Mouse (Mus musculus): ENCODE data around the gene Cntln. TPM values are rescaled to one million over a fixed set of nuclear protein-coding genes. Genes with fewer than 3 reads are reported as not detected.

Gene Cntln
- polyA plus RNA-seq, 1 experiment from 2014 or later, result 7.7 TPM

GRCm38 (mm10) chr4:85096033-85096432 is 211.9 kb downstream of the Cntln start:
- Histone ChIP-seq H3K4me3 (replicated peaks) (no peak overlapping the region), H3K27ac (no peak overlapping the region), H3K27me3 (replicated peaks) (no peaks in the 10 kb centered on the region), H3K36me3 (no peaks in the 10 kb centered on the region), H3K4me1 (replicated peaks) (no peaks in the 10 kb centered on the region), H3K9ac (no peak overlapping the region), H3K4me2 (replicated peaks) (no peak overlapping the region), H3K9me3 (no peaks in the 10 kb centered on the region)
- WGBS, result 88% methylated on average over 4 of the region's 4 CpGs
- ATAC-seq, result no peak

- ATAC-seq, result no peak
- 13% methylated on average over 7 of the region's 7 CpGs for WGBS
- H3K4me1 ChIP-seq (replicated peaks), result no peaks in the 10 kb centered on the region
Observed at GRCm38 (mm10) chr4:85096682-85097081, 212.6 kb downstream of the Cntln start.

GRCm38 (mm10) chr4:85102168-85102567 is 218.1 kb downstream of the Cntln start:
- Histone ChIP-seq H3K9ac (no peak overlapping the region), H3K4me2 (replicated peaks) (no peak overlapping the region), H3K9me3 (no peaks in the 10 kb centered on the region), H3K27me3 (replicated peaks) (no peaks in the 10 kb centered on the region), H3K4me1 (replicated peaks) (no peaks in the 10 kb centered on the region), H3K36me3 (no peaks in the 10 kb centered on the region), H3K27ac (no peak overlapping the region), H3K4me3 (replicated peaks) (no peak overlapping the region)
- ATAC-seq, result no peak
- WGBS, result 95% methylated on average over 4 of the region's 4 CpGs

More at GRCm38 (mm10) chr4:85096682-85097081, 212.6 kb downstream of the Cntln start:
- H3K4me2 ChIP-seq (replicated peaks), result no peak overlapping the region
- H3K4me3 ChIP-seq (replicated peaks), result no peak overlapping the region
- H3K9ac ChIP-seq, result no peak overlapping the region
- no peaks in the 10 kb centered on the region for H3K9me3 ChIP-seq
- H3K36me3 ChIP-seq, result no peaks in the 10 kb centered on the region
- no peaks in the 10 kb centered on the region for H3K27me3 ChIP-seq (replicated peaks)
- no peak overlapping the region for H3K27ac ChIP-seq

GRCm38 (mm10) chr4:85106416-85106815 is 222.3 kb downstream of the Cntln start:
- 83% methylated on average over 1 of the region's 1 CpGs for WGBS
- H3K27me3 ChIP-seq (replicated peaks), result no peaks in the 10 kb centered on the region
- no peaks in the 10 kb centered on the region for H3K9me3 ChIP-seq
- no peaks in the 10 kb centered on the region for H3K4me1 ChIP-seq (replicated peaks)
- H3K9ac ChIP-seq, result no peak overlapping the region
- H3K27ac ChIP-seq, result no peak overlapping the region
- no peak overlapping the region for H3K4me2 ChIP-seq (replicated peaks)
- H3K36me3 ChIP-seq, result no peaks in the 10 kb centered on the region
- no peak overlapping the region for H3K4me3 ChIP-seq (replicated peaks)
- ATAC-seq, result no peak

DNA sequence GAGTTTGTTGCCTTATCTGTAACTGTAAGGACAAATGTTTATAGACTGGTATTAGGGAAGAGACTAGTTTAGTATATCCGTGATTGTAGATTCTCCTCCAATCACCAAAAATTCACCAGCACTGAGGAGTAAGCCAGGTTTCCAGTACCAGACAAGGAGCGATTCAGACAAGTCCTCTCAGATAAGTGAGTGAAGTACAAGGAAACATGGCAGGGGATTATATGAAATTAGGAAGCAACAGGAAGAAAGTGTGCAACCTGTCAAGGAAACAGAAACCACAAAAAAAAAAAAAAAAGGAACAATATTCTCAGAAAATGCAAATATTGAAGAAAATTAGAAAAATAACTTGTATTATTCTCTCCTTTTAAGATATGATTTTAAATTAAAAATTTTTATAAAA is 222.9 kb downstream of the Cntln start:
- 88% methylated on average over 2 of the region's 2 CpGs for WGBS
- no peak for ATAC-seq

DNA sequence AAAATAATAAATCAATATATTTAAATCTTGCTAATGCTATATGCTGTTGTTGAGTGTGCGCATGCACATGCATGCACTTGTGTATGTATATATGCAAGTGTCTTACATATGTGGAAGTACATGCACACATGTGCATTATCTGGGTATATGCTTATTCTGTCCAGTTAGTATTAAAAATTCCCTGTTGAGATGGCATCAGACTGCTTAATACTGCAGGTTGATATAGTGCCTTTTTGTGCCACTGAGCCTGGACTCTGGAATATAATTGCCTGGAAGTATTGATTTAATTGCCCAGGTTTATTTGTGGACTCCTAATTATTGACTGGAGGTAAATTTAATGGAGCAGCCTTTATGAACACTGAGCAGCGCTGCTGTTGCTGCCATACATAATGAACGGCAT is 236.2 kb downstream of the Cntln start:
- Histone ChIP-seq H3K36me3 (no peaks in the 10 kb centered on the region), H3K27me3 (replicated peaks) (no peaks in the 10 kb centered on the region), H3K27ac (no peak overlapping the region), H3K9ac (no peak overlapping the region), H3K9me3 (no peaks in the 10 kb centered on the region), H3K4me3 (replicated peaks) (no peak overlapping the region), H3K4me1 (replicated peaks) (no peaks in the 10 kb centered on the region), H3K4me2 (replicated peaks) (no peak overlapping the region)
- no peak for ATAC-seq
- WGBS, result 86% methylated on average over 3 of the region's 3 CpGs

More for the DNA sequence above, 222.9 kb downstream of the Cntln start:
- Histone ChIP-seq H3K27ac (no peak overlapping the region), H3K9ac (no peak overlapping the region), H3K4me3 (replicated peaks) (no peak overlapping the region), H3K27me3 (replicated peaks) (no peaks in the 10 kb centered on the region), H3K4me2 (replicated peaks) (no peak overlapping the region), H3K36me3 (no peaks in the 10 kb centered on the region), H3K4me1 (replicated peaks) (no peaks in the 10 kb centered on the region), H3K9me3 (no peaks in the 10 kb centered on the region)

DNA sequence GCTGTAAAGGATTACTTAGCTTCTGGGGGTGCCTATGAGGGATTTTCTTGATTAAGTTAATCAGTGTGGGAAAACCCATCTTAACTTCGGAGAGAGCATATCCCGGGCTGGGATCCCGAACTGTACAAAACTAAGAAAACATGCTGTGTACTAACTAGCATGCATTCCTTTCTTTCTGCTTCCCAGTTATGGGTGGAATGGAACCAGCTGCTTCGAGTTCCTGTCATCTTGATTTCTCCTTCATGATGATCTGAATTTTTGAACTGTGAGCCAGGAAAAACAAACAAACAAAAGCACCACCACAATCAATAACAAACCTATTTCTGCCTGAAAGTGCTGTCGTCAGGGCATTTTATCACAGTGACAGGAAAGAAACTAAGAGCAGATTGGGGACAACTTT is 265.6 kb downstream of the Cntln start:
- no peak for ATAC-seq
- Histone ChIP-seq H3K27me3 (replicated peaks) (no peaks in the 10 kb centered on the region), H3K4me1 (replicated peaks) (no peaks in the 10 kb centered on the region), H3K36me3 (no peaks in the 10 kb centered on the region), H3K4me2 (replicated peaks) (no peak overlapping the region), H3K4me3 (replicated peaks) (no peak overlapping the region), H3K27ac (no peak overlapping the region), H3K9ac (no peak overlapping the region), H3K9me3 (no peaks in the 10 kb centered on the region)
- WGBS, result 73% methylated on average over 5 of the region's 5 CpGs

DNA sequence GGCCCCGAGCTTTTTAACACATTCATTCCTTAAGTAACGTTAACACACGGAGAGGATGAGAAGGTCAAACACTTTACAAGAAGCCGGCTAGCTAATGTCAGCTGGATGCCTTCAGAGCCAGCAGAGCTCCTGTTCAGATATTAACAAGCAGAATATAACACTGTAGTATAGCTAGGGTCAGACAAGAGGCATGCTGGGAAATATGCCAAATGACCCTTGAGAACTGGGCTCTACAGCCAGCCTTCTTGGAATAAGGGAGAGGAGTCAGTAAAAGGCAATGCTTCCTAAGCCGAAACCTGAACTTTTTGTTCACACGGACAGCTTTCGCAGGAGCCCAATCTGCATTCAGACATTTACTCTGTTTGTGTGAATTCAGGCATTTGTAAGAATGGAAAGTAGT is 267.8 kb downstream of the Cntln start:
- Histone ChIP-seq H3K4me2 (replicated peaks) (no peak overlapping the region), H3K27ac (no peak overlapping the region), H3K36me3 (no peaks in the 10 kb centered on the region), H3K27me3 (replicated peaks) (no peaks in the 10 kb centered on the region), H3K9ac (no peak overlapping the region), H3K9me3 (no peaks in the 10 kb centered on the region), H3K4me3 (replicated peaks) (no peak overlapping the region), H3K4me1 (replicated peaks) (no peaks in the 10 kb centered on the region)
- no peak for ATAC-seq
- 60% methylated on average over 7 of the region's 7 CpGs for WGBS

DNA sequence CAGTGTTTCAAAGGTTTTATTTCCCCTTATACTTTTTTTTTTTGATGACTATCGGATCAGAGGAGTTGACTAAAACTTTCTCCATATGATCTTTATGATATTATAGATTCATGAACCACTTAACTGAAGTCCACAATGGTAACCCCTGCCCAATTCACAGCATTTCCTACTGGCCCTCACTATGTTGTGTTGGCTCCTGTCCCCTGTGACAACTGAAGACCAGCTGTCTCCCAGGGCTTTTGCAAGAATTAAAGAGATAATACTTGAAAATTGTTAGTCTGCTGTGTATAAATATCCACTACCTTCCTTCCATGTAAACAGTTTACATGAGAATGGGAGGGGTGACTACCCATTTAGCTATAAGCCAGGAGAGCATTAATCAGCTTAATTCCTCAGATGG is 270.3 kb downstream of the Cntln start:
- Histone ChIP-seq H3K4me2 (replicated peaks) (no peak overlapping the region), H3K9ac (no peak overlapping the region), H3K4me3 (replicated peaks) (no peak overlapping the region), H3K9me3 (no peaks in the 10 kb centered on the region), H3K4me1 (replicated peaks) (no peaks in the 10 kb centered on the region), H3K27me3 (replicated peaks) (no peaks in the 10 kb centered on the region), H3K27ac (no peak overlapping the region), H3K36me3 (no peaks in the 10 kb centered on the region)
- WGBS, result 88% methylated on average over 1 of the region's 1 CpGs
- no peak for ATAC-seq

- Histone ChIP-seq H3K27me3 (replicated peaks) (no peaks in the 10 kb centered on the region), H3K4me3 (replicated peaks) (no peak overlapping the region), H3K27ac (no peak overlapping the region), H3K4me2 (replicated peaks) (no peak overlapping the region), H3K9ac (no peak overlapping the region), H3K4me1 (replicated peaks) (no peaks in the 10 kb centered on the region), H3K9me3 (no peaks in the 10 kb centered on the region), H3K36me3 (no peaks in the 10 kb centered on the region)
- 63% methylated on average over 4 of the region's 4 CpGs for WGBS
- no peak for ATAC-seq
Observed at GRCm38 (mm10) chr4:85161156-85161555, 277.0 kb downstream of the Cntln start.

DNA sequence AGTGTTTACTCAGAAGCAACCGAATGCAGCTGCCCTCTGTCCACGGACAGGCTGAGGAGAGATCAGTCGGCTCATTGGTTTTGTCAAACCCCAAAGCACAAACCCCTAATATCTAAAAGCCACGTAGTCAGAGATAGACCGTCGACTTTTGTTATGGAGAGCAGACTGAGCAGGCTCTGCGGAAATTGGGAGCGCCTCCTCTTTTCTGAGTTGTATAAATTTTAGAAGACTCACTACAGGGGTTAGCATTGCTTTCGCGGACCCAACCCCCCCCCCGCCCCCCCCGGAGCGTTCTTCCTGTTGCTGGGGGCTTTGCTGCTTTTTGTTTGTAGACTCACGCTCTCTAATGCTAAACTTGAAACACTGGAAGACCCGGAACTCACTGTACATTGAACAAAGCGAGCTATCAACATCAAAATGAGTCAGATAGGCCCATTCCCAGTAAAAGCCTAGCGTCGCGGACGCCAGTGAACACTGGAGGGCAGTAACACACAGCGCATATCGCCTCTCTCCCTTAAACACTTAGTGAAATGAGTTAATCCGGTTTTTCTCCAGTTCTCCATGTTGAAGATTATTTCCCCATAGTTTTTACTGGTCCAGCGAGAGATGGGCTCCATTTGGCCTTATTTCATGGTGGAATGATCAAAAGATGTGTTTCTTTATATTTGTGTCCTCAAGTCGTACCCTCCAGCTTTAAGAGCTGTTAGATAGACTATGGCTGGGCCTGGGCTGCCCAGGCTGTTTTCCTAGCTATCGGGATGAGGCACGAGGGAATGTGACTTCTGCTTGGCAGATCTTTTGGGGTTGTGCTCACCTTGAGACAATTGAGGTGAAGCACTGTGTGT is 278.6 kb downstream of the Cntln start:
- no peaks in the 10 kb centered on the region for H3K9me3 ChIP-seq
- peak; percentile 78 for ATAC-seq
- 29% methylated on average over 27 of the region's 27 CpGs for WGBS
- H3K27me3 ChIP-seq (replicated peaks), result no peaks in the 10 kb centered on the region
- H3K4me1 ChIP-seq (replicated peaks), result no peaks in the 10 kb centered on the region
- no peak overlapping the region for H3K9ac ChIP-seq
- no peak overlapping the region for H3K27ac ChIP-seq
- no peaks in the 10 kb centered on the region for H3K36me3 ChIP-seq
- peak overlapping the region; percentile 41 for H3K4me2 ChIP-seq (replicated peaks)
- no peak overlapping the region for H3K4me3 ChIP-seq (replicated peaks)

DNA sequence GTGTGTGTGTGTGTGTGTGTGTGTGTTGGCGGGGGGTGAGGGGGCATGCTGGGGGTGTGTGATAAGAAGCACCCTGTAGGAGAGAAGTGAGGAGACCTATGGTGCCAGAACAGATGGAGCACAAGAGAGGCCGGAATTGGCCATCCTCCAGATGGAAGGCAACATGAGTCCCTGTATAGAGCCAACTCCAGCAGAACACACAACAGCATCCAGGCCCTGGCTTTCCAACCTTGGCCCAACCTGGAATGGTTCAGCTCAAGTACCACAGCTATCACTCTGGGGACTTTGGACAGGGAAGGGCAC is 279.2 kb downstream of the Cntln start:
- Histone ChIP-seq H3K36me3 (no peaks in the 10 kb centered on the region), H3K9me3 (no peaks in the 10 kb centered on the region), H3K4me3 (replicated peaks) (no peak overlapping the region), H3K27me3 (replicated peaks) (no peaks in the 10 kb centered on the region), H3K9ac (no peak overlapping the region), H3K4me2 (replicated peaks) (no peak overlapping the region), H3K27ac (no peak overlapping the region), H3K4me1 (replicated peaks) (no peaks in the 10 kb centered on the region)
- ATAC-seq, result no peak
- WGBS, result 89% methylated on average over 2 of the region's 2 CpGs

GRCm38 (mm10) chr4:85168001-85168400 is 283.9 kb downstream of the Cntln start:
- Histone ChIP-seq H3K27ac (no peak overlapping the region), H3K4me1 (replicated peaks) (no peaks in the 10 kb centered on the region), H3K27me3 (replicated peaks) (no peaks in the 10 kb centered on the region), H3K36me3 (no peaks in the 10 kb centered on the region), H3K9me3 (no peaks in the 10 kb centered on the region), H3K4me3 (replicated peaks) (no peak overlapping the region), H3K9ac (no peak overlapping the region), H3K4me2 (replicated peaks) (no peak overlapping the region)
- ATAC-seq, result no peak
- WGBS, result 93% methylated on average over 12 of the region's 12 CpGs
